13 mouse cellular contexts compared by ENCODE assay signal in the genomic region with DNA sequence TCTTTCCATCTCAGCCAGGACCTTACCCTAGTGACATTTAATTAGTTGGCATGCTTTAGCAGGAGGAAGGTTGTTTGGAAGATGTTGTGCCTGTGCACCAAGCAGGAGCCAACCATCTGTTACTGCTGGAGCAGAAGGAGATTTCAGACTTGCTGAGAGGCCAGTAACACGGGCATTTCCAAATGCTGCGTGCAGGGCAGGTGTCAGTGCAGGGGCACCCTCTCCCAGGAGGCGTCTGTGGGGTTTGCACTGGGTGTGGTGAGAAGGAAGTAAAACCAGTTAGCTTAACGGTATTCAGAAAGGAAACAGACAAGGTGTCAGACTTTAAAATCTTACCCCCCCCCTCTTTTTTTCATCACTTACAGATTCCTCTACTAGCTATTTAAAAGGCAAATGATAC.
DNase-seq lines count a peak whose midpoint lies in the region; ATAC-seq lines count a peak whose summit lies in the region.
"Had no signal": no experiment of that assay in that cellular context is flagged by ENCODE, and none has a peak within 500 bp of the region (broad histone marks: within the 10 kb centered on the region; RNA-seq: fewer than 3 reads in every experiment).

No protein-coding gene starts in this region.

- H3K9me3 ChIP-seq in intestine, embryonic 16.5 days (ENCODE audit: control insufficient read depth, low read length), result no peaks in the 10 kb centered on the region
- H3K9me3 ChIP-seq: heart, embryonic 13.5 days; liver, embryonic 15.5 days had no signal

- H3K27me3 ChIP-seq in intestine, embryonic 16.5 days (replicated peaks; ENCODE audit: control insufficient read depth, insufficient read depth, low read length), result no peaks in the 10 kb centered on the region
- H3K27me3 ChIP-seq: heart, embryonic 13.5 days; liver, embryonic 15.5 days; Patski had no signal

- no peak overlapping the region for H3K9ac ChIP-seq in intestine, embryonic 16.5 days (ENCODE audit: low read depth, low read length)
- H3K9ac ChIP-seq: heart, embryonic 13.5 days; liver, embryonic 15.5 days had no signal

- no peaks in the 10 kb centered on the region for H3K36me3 ChIP-seq in intestine, embryonic 16.5 days (ENCODE audit: control insufficient read depth, insufficient read depth, low read length)
- H3K36me3 ChIP-seq: heart, embryonic 13.5 days; liver, embryonic 15.5 days had no signal

- H3K4me2 ChIP-seq in intestine, embryonic 16.5 days (ENCODE audit: low read depth, low read length), result no peak overlapping the region
- H3K4me2 ChIP-seq: heart, embryonic 13.5 days; liver, embryonic 15.5 days had no signal

- WGBS in intestine, embryonic 16.5 days, result 56% methylated on average over 4 of the region's 4 CpGs

- DNase-seq in CD4-positive helper T cell, adult 2 months (ENCODE audit: low read depth, low spot score), result peak; percentile 40
- DNase-seq in T-cell, adult 2 months (ENCODE audit: low spot score), result peak; percentile 30
- peak; percentile 68 to 76 for DNase-seq in spleen, adult 18-20 months
- DNase-seq in layer of hippocampus, postnatal 25 days (ENCODE audit: extremely low spot score in 1 of 2, low spot score in 1 of 2), result no peak
- DNase-seq in ovary, postnatal 36 days (ENCODE audit: low spot score), result no peak
- DNase-seq in adipocyte (ENCODE audit: low spot score), result no peak
- DNase-seq: kidney, adult 18-20 months had no signal

- no peak overlapping the region for H3K27ac ChIP-seq in intestine, embryonic 16.5 days (ENCODE audit: low read length)
- H3K27ac ChIP-seq: heart, embryonic 13.5 days; liver, embryonic 15.5 days had no signal

- ATAC-seq in common myeloid progenitor, adult 5-6 weeks (replicated peaks; ENCODE audit: low read depth, poor library complexity, severe bottlenecking), result peak; percentile 59; the same call in 1 of the 2 replicates
- no peak for ATAC-seq in intestine, embryonic 16.5 days
- ATAC-seq: Patski had no signal

- no peak overlapping the region for H3K4me3 ChIP-seq in intestine, embryonic 16.5 days (ENCODE audit: low read length)
- H3K4me3 ChIP-seq: erythroblast, embryonic 14.5 days; heart, embryonic 13.5 days; liver, embryonic 15.5 days had no signal

- peaks cover 16% of the 10 kb centered on the region for H3K4me1 ChIP-seq in intestine, embryonic 16.5 days (ENCODE audit: control insufficient read depth, insufficient read depth, low read length)
- H3K4me1 ChIP-seq: liver, embryonic 15.5 days had no signal

Comparison
In these comparisons a context has a peak if more than half of its experiments do, and no peak if none do; other contexts are left out.
1. DNase-seq: peak in CD4-positive helper T cell, adult 2 months (single experiment), T-cell, adult 2 months (single experiment) and spleen, adult 18-20 months (2 of 2); none in layer of hippocampus, postnatal 25 days (0 of 2), ovary, postnatal 36 days (single experiment) and adipocyte (single experiment).